Mouse (Mus musculus): Measurements from ENCODE around the gene Phldb3. TPM values are rescaled to one million over a fixed set of nuclear protein-coding genes. Genes with fewer than 3 reads are reported as not detected.

Phldb3 gene
- total and polyA plus RNA-seq, 3 experiments: 6.4 to 10.8 TPM; not detected in 1

- Histone ChIP-seq H3K4me1 (ENCODE audit: control insufficient read depth in 1 of 2, insufficient read depth in 2 of 2, low read length in 2 of 2) (no peaks in the 10 kb centered on the region), H3K4me3 (ENCODE audit: control insufficient read depth in 1 of 2, insufficient read depth in 1 of 2, low read depth in 2 of 2, low read length in 2 of 2) (no peak overlapping the region), H3K79me2 (ENCODE audit: control insufficient read depth, insufficient read depth, low read length, poor library complexity) (no peaks in the 10 kb centered on the region), H3K9ac (ENCODE audit: control insufficient read depth, low read depth, low read length, poor library complexity, severe bottlenecking) (no peak overlapping the region), H3K9me3 (replicated peaks; ENCODE audit: insufficient read depth, low read length) (no peaks in the 10 kb centered on the region), H3K36me3 (ENCODE audit: control insufficient read depth in 1 of 2, insufficient read depth in 2 of 2, low read length in 2 of 2) (no peaks in the 10 kb centered on the region), H3K27ac (ENCODE audit: control insufficient read depth, low read depth, low read length) (no peak overlapping the region), H3K27me3 (ENCODE audit: control insufficient read depth in 1 of 2, insufficient read depth in 2 of 2, low read length in 2 of 2) (no peaks in the 10 kb centered on the region)
- peak; percentile 55 for DNase-seq (ENCODE audit: low read depth, low spot score)
- TF ChIP-seq ZKSCAN1 (IDR thresholded peaks at IDR 0.05; ENCODE audit: low read depth, low read length): no peak
- no peak for TF ChIP-seq MYC (IDR thresholded peaks at IDR 0.05; ENCODE audit: low read depth, low read length)
- no peak for TF ChIP-seq KAT2A (conservative IDR thresholded peaks at IDR 0.05; ENCODE audit: low read depth, low read length)
- TF ChIP-seq TAL1 (IDR thresholded peaks at IDR 0.05; ENCODE audit: low read length): no peak
- no peak for TF ChIP-seq MAFK (IDR thresholded peaks at IDR 0.05; ENCODE audit: borderline replicate concordance, low read depth, low read length)
- peak; percentile 40 for TF ChIP-seq SMC3 (IDR thresholded peaks at IDR 0.05; ENCODE audit: low read depth, low read length)
- TF ChIP-seq MAX (IDR thresholded peaks at IDR 0.05; ENCODE audit: low read length): no peak
- TF ChIP-seq NELFE (IDR thresholded peaks at IDR 0.05; ENCODE audit: low read depth, low read length): no peak
- no peak for TF ChIP-seq GATA1 (IDR thresholded peaks at IDR 0.05; ENCODE audit: low read depth, low read length)
- peak; percentile 44 to 64 (median 60) for TF ChIP-seq CTCF (IDR thresholded peaks at IDR 0.05 in 2 of 3, conservative IDR thresholded peaks at IDR 0.05 in 1 of 3; ENCODE audit: control insufficient read depth in 1 of 3, insufficient read depth in 1 of 3, low read depth in 2 of 3, low read length in 3 of 3, poor library complexity in 1 of 3, severe bottlenecking in 1 of 3)
- 0 out of 2 replicates have a peak, but pooled peaks have one; percentile 1 for TF ChIP-seq RAD21 (IDR thresholded peaks at IDR 0.05; ENCODE audit: low read depth, low read length)
These were observed 11.1 kb upstream of the Phldb3 start for GRCm38 (mm10) chr7:24599211-24600067.

GRCm38 (mm10) chr7:24600941-24601597, 9.5 kb upstream of the Phldb3 start:
- no peak overlapping the region for H3K9ac ChIP-seq (ENCODE audit: control insufficient read depth, low read depth, low read length, poor library complexity, severe bottlenecking)
- TF ChIP-seq ZMIZ1 (IDR thresholded peaks at IDR 0.05; ENCODE audit: low read depth, low read length) (no peak), KAT2A (conservative IDR thresholded peaks at IDR 0.05; ENCODE audit: low read depth, low read length) (no peak), MAFK (IDR thresholded peaks at IDR 0.05; ENCODE audit: borderline replicate concordance, low read depth, low read length) (no peak), POLR2A (IDR thresholded peaks at IDR 0.05; ENCODE audit: control insufficient read depth in 1 of 2, insufficient read depth in 1 of 2, low read depth in 1 of 2, low read length in 2 of 2, poor library complexity in 1 of 2) (no peak), ZC3H11A (IDR thresholded peaks at IDR 0.05; ENCODE audit: low read depth, low read length) (peak; percentile 92), TBP (IDR thresholded peaks at IDR 0.05; ENCODE audit: low read depth, low read length) (no peak), RAD21 (IDR thresholded peaks at IDR 0.05; ENCODE audit: low read depth, low read length) (peak; percentile 92), RCOR1 (IDR thresholded peaks at IDR 0.05; ENCODE audit: low read depth, low read length) (no peak), MAZ (IDR thresholded peaks at IDR 0.05; ENCODE audit: low read depth, low read length) (no peak; the same call in 1 of the 2 replicates), USF1 (IDR thresholded peaks at IDR 0.05; ENCODE audit: low read depth, low read length) (no peak), ELF1 (IDR thresholded peaks at IDR 0.05; ENCODE audit: low read depth, low read length) (no peak), CTCF (IDR thresholded peaks at IDR 0.05 in 2 of 3, conservative IDR thresholded peaks at IDR 0.05 in 1 of 3; ENCODE audit: control insufficient read depth in 1 of 3, insufficient read depth in 1 of 3, low read depth in 2 of 3, low read length in 3 of 3, poor library complexity in 1 of 3, severe bottlenecking in 1 of 3) (peak in 2 of 3 experiments; percentile 99 to 100; a peak in 5 of 6 replicates), MXI1 (IDR thresholded peaks at IDR 0.05; ENCODE audit: low read depth, low read length) (no peak), SIN3A (IDR thresholded peaks at IDR 0.05; ENCODE audit: low read length) (0 out of 2 replicates have a peak, but pooled peaks have one; percentile 40), TCF12 (IDR thresholded peaks at IDR 0.05; ENCODE audit: low read depth, low read length) (no peak), E2F4 (IDR thresholded peaks at IDR 0.05; ENCODE audit: borderline replicate concordance, low read depth, low read length) (no peak), MEF2A (IDR thresholded peaks at IDR 0.05; ENCODE audit: extremely low read depth, insufficient replicate concordance, low read depth, low read length, poor library complexity, severe bottlenecking) (no peak), POLR2AphosphoS5 (IDR thresholded peaks at IDR 0.05; ENCODE audit: borderline replicate concordance, low read depth, low read length) (no peak), GABPA (IDR thresholded peaks at IDR 0.05; ENCODE audit: low read depth, low read length) (no peak), SMC3 (IDR thresholded peaks at IDR 0.05; ENCODE audit: low read depth, low read length) (peak; percentile 98), MYB (IDR thresholded peaks at IDR 0.05; ENCODE audit: low read depth, low read length) (no peak), MAX (IDR thresholded peaks at IDR 0.05; ENCODE audit: low read length) (no peak), ZNF384 (IDR thresholded peaks at IDR 0.05; ENCODE audit: low read depth, low read length) (no peak)

More at GRCm38 (mm10) chr7:24600941-24601597, 9.5 kb upstream of the Phldb3 start:
- no peaks in the 10 kb centered on the region for H3K9me3 ChIP-seq (replicated peaks; ENCODE audit: insufficient read depth, low read length)
- H3K27ac ChIP-seq (ENCODE audit: control insufficient read depth, low read depth, low read length): no peak overlapping the region
- H3K79me2 ChIP-seq (ENCODE audit: control insufficient read depth, insufficient read depth, low read length, poor library complexity): no peaks in the 10 kb centered on the region
- no peaks in the 10 kb centered on the region for H3K4me1 ChIP-seq (ENCODE audit: control insufficient read depth in 1 of 2, insufficient read depth in 2 of 2, low read length in 2 of 2)
- H3K4me3 ChIP-seq (ENCODE audit: control insufficient read depth in 1 of 2, insufficient read depth in 1 of 2, low read depth in 2 of 2, low read length in 2 of 2): no peak overlapping the region
- DNase-seq (ENCODE audit: low read depth, low spot score): peak; percentile 95
- no peaks in the 10 kb centered on the region for H3K27me3 ChIP-seq (ENCODE audit: control insufficient read depth in 1 of 2, insufficient read depth in 2 of 2, low read length in 2 of 2)
- no peaks in the 10 kb centered on the region for H3K36me3 ChIP-seq (ENCODE audit: control insufficient read depth in 1 of 2, insufficient read depth in 2 of 2, low read length in 2 of 2)
